ENCODE assay signal across 8 mouse cellular contexts in genomic region chr10:93081133-93081779, GRCm38 (mm10). TPM values are rescaled to one million over a fixed set of nuclear protein-coding genes. Genes with fewer than 3 reads are reported as not detected.
DNase-seq lines count a peak whose midpoint lies in the region; ATAC-seq lines count a peak whose summit lies in the region.

TSS of gene Cfap54 (minus strand) at chr10:93081618.

- H3K9me3 ChIP-seq in intestine, embryonic 14.5 days (ENCODE audit: control insufficient read depth, low read length) = no peaks in the 10 kb centered on the region

- intact Hi-C loops in left cerebral cortex, postnatal 10 days (cut with DNase I) = no loop called here

- no peak within 1 kb of the TSS for H3K27ac ChIP-seq in intestine, embryonic 14.5 days (ENCODE audit: low read depth)

- peak within 1 kb of the TSS; percentile 48 for H3K4me3 ChIP-seq in intestine, embryonic 14.5 days (ENCODE audit: low read depth, low read length)

- no peaks in the 10 kb centered on the region for H3K36me3 ChIP-seq in intestine, embryonic 14.5 days (ENCODE audit: control insufficient read depth, insufficient read depth, low read length)

- WGBS in intestine, embryonic 14.5 days = 1% methylated on average over 34 of the region's 34 CpGs

- no peaks in the 10 kb centered on the region for H3K4me1 ChIP-seq in intestine, embryonic 14.5 days (replicated peaks; ENCODE audit: control insufficient read depth, insufficient read depth, low read length)

- peak; percentile 90 for DNase-seq in adrenal gland, adult 2 months
- peak; percentile 95 for DNase-seq in embryo, embryonic 11 days
- peak; percentile 77 for DNase-seq in gastrocnemius, postnatal 25 days
- DNase-seq in intestine, embryonic 14.5 days (ENCODE audit: low spot score) = peak; percentile 87
- DNase-seq in left cerebral cortex, postnatal 10 days (ENCODE audit: extremely low spot score in 1 of 2, low spot score in 2 of 2) = peak; percentile 90 to 94
- peak; percentile 91 for DNase-seq in right cerebral cortex, postnatal 14 days
- peak; percentile 83 for DNase-seq in urinary bladder, postnatal 25 days (ENCODE audit: low spot score)

- H3K4me2 ChIP-seq in intestine, embryonic 14.5 days (ENCODE audit: low read length) = peak within 1 kb of the TSS; percentile 71

- no peak within 1 kb of the TSS for H3K9ac ChIP-seq in intestine, embryonic 14.5 days (ENCODE audit: low read length)

- H3K27me3 ChIP-seq in intestine, embryonic 14.5 days (replicated peaks; ENCODE audit: control insufficient read depth, insufficient read depth, low read length) = no peaks in the 10 kb centered on the region

- ATAC-seq in intestine, embryonic 14.5 days (replicated peaks; ENCODE audit: low FRiP score, low TSS enrichment, low read depth) = peak; percentile 89
- ATAC-seq in megakaryocyte progenitor cell, adult 5-6 weeks (replicated peaks; ENCODE audit: poor library complexity) = peak; percentile 94

RNA-seq across cellular contexts. Expression of gene Cfap54, which starts in this region (rescaled TPM):
- total RNA-seq in adrenal gland, adult 2 months (2021) = 1 to 10 TPM; 4.8 to 6.8 TPM
- 0.35 and 1.6 TPM in 2 replicates for polyA plus RNA-seq in adrenal gland, adult 2 months (2012; rRNA removed)
- under 1 TPM; 0.79 to 0.88 TPM for total RNA-seq in gastrocnemius, postnatal 25 days (2021)
- 0.07 and 0.16 TPM in 2 replicates for polyA plus RNA-seq in intestine, embryonic 14.5 days (2014; fragmentation: Nextera tagmentation; extraction: Ambion mirVana)
- total RNA-seq in left cerebral cortex, postnatal 10 days (2021) = 10 to 100 TPM; 13.4 to 19.2 TPM
- total RNA-seq in megakaryocyte progenitor cell, adult 5-6 weeks (2015) = 1.1 and 1.5 TPM in 2 replicates
- total RNA-seq in megakaryocyte progenitor cell, adult 5-6 weeks (2017) = 0.44 and 2.1 TPM in 2 replicates

Comparison
In these comparisons a context has a peak if more than half of its experiments do, and no peak if none do; other contexts are left out.
1. Peak in DNase-seq in gastrocnemius, postnatal 25 days; RNA of the gene not detected or under 1 TPM.
2. Peak in DNase-seq, ATAC-seq, H3K4me3 ChIP-seq and H3K4me2 ChIP-seq in intestine, embryonic 14.5 days; RNA of the gene not detected or under 1 TPM.